Mouse (Mus musculus) embryonic facial prominence, embryonic 12.5 days (tissue): ENCODE results near the gene Psme3. TPM values are rescaled to one million over a fixed set of nuclear protein-coding genes. Genes with fewer than 3 reads are reported as not detected.

Experiments
- ATAC-seq: fragments of 200-750 bp; cut with Nextera tagmentation; 2 replicates; pipeline ENCODE4 v1.8.0; 2017; ENCODE audit not compliant: insufficient number of reproducible peaks, insufficient read depth, low FRiP score, low TSS enrichment
- H3K27ac ChIP-seq: fragments of 300-500 bp; sonication (generic); 2 replicates; pipeline ENCODE4 v1.5.1; 2016; ENCODE audit warnings: mild to moderate bottlenecking
- H3K27me3 ChIP-seq: fragments of 300-500 bp; sonication (generic); 2 replicates; pipeline ENCODE4 v1.6.1; 2016; ENCODE audit warnings: mild to moderate bottlenecking, moderate library complexity
- H3K36me3 ChIP-seq: fragments of 300-500 bp; sonication (generic); 2 replicates; pipeline ENCODE4 v1.6.1; 2016; ENCODE audit warnings: mild to moderate bottlenecking
- H3K4me1 ChIP-seq: fragments of 300-500 bp; sonication (generic); 2 replicates; pipeline ENCODE4 v1.6.1; 2016
- H3K4me2 ChIP-seq: fragments of 300-500 bp; sonication (generic); replicated peaks from 2 replicates; pipeline ENCODE4 v1.6.1; 2016; ENCODE audit warnings: mild to moderate bottlenecking, moderate library complexity
- H3K4me3 ChIP-seq: fragments of 300-500 bp; sonication (generic); 2 replicates; pipeline ENCODE4 v1.5.1; 2016; ENCODE audit warnings: mild to moderate bottlenecking
- H3K9ac ChIP-seq: fragments of 300-500 bp; sonication (generic); 2 replicates; pipeline ENCODE4 v1.6.1; 2016; ENCODE audit warnings: mild to moderate bottlenecking, moderate library complexity
- H3K9me3 ChIP-seq: fragments of 300-500 bp; sonication (generic); 2 replicates; pipeline ENCODE4 v1.6.1; 2016; ENCODE audit warnings: mild to moderate bottlenecking, moderate library complexity
- WGBS: fragments of 180-500 bp; shearing (Covaris S2); methylation state at CpG from one replicate; pipeline ENCODE4 v1.1.7; 2016; 5-methylcytosine and 5-hydroxymethylcytosine counted together
- microRNA-seq: library from miRNA; unstranded; fragments of <30 nt; microRNA quantifications from one replicate; pipeline ENCODE4, GENCODE M21; 2017
- polyA plus RNA-seq: library from polyadenylated mRNA; unstranded; fragments of >200 nt; fragmentation: Nextera tagmentation; extraction: Ambion mirVana; gene quantifications from 2 replicates; pipeline ENCODE4 v1.2.1, GENCODE M21; 2016

The Psme3 gene
- polyA plus RNA-seq, 1 experiment from 2014 or later: 172 TPM

DNA sequence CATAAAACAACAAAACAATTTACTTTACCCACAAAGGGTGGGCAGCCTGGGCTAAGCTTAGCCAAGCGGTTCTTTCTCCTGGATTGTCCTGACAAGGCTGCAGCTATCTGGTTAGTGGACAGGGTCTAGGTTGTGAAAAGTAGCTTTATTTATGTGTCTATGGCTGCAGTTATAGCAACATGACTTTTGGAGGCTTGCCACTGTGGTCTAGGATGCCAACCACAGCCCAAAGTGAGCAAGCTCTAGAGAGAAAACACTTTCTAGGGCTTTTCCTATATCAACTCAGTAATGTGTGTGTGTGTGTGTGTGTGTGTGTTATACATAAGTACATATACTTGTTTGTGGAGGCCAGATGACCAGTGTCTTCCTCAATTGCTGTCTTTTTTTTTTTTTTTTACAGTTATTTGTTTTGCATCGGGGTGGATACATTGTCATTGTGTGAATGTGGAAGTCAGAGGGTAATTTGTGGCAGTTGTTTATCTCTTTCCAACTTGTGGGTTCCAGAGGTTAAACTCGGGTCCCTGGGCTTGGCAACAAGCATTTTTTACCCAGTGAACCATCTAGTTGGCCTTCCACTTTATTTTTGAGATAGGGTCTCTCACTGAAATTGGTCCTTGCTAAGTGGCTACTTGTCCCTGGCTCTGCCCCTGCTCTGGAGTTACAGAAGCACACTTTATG is 41.6 kb downstream of the Psme3 start:
- Histone ChIP-seq H3K9me3 (no peaks in the 10 kb centered on the region), H3K36me3 (no peaks in the 10 kb centered on the region)
- 83% methylated on average over 3 of the region's 3 CpGs for WGBS

DNA sequence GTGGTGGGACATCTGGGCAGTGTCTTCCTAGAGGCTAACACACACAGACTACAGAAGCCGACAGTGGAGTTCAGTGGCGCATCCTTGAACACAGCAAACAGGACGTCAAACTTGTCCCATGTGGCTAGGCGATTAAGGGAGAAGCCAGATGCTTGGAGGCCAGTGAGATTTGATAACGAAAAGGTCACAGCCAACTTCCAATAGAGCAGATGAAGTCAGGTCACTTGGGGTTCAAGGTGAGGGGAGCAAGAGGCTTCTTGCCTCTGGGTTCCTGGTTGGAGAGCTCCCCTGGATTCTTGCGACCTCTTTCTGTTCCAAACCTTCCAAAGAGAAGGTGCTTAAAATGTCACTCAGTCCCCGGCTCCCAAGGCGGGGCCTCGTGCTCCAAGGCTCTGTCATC is 43.8 kb downstream of the Psme3 start:
- ATAC-seq: no peak
- Histone ChIP-seq H3K4me3 (no peak overlapping the region), H3K9ac (no peak overlapping the region), H3K27ac (no peak overlapping the region), H3K36me3 (no peaks in the 10 kb centered on the region), H3K4me1 (no peaks in the 10 kb centered on the region), H3K4me2 (no peak overlapping the region), H3K27me3 (no peaks in the 10 kb centered on the region), H3K9me3 (no peaks in the 10 kb centered on the region)
- WGBS: 69% methylated on average over 9 of the region's 9 CpGs

More for the DNA sequence above, 41.6 kb downstream of the Psme3 start:
- no peak for ATAC-seq
- H3K4me1 ChIP-seq: no peaks in the 10 kb centered on the region
- H3K9ac ChIP-seq: no peak overlapping the region
- no peak overlapping the region for H3K27ac ChIP-seq
- no peak overlapping the region for H3K4me3 ChIP-seq
- no peaks in the 10 kb centered on the region for H3K27me3 ChIP-seq
- no peak overlapping the region for H3K4me2 ChIP-seq

DNA sequence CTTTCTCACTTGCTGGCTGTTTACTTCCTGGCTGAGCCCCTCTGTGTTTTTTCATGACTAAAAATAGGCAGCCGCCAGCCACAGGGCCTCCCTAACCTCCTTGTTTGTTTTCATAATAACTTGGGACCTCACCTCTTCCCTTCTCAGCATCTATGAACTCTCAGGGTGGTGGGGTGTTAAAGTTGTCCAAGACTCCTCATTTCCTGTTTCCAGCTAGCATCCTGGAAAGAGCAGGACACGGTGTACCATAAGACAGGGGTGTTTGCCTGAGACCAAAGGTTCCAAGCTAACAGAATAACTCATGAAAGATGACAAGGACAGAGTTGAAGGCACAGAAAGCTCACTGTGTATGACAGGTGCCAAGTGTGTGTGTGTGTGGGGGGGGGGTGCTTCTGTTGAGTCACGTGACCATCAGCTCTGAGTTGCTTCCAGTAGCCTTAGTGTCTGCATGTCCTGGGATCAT is 44.7 kb downstream of the Psme3 start:
- Histone ChIP-seq H3K4me3 (no peak overlapping the region), H3K27ac (no peak overlapping the region), H3K9ac (no peak overlapping the region), H3K4me1 (no peaks in the 10 kb centered on the region), H3K4me2 (no peak overlapping the region), H3K9me3 (no peaks in the 10 kb centered on the region), H3K27me3 (no peaks in the 10 kb centered on the region), H3K36me3 (no peaks in the 10 kb centered on the region)
- WGBS: 47% methylated on average over 3 of the region's 3 CpGs
- ATAC-seq: no peak

DNA sequence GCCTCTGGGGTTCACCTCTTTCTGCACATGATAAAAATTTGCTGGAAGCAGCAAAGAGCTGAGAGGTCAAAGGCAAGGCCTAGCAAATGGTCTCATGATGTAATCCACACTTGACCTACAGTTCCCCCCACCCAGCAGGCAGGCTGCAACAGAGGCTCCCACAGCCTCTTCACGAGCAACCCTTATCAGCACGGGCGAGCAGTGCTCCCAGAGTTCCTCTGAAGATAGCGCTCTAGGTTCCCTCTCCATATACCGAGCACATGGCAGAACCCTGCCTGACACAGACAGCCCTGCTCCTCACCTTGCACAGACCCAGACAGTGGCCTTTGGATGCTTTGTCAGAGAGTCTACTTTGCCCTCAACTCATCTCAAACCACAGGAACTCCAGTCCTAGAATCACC is 48.5 kb downstream of the Psme3 start:
- no peaks in the 10 kb centered on the region for H3K27me3 ChIP-seq
- no peaks in the 10 kb centered on the region for H3K4me1 ChIP-seq
- no peak for ATAC-seq
- H3K36me3 ChIP-seq: no peaks in the 10 kb centered on the region
- H3K4me2 ChIP-seq: no peak overlapping the region
- no peak overlapping the region for H3K4me3 ChIP-seq
- H3K27ac ChIP-seq: no peak overlapping the region
- H3K9ac ChIP-seq: no peak overlapping the region
- H3K9me3 ChIP-seq: no peaks in the 10 kb centered on the region
- WGBS: 79% methylated on average over 5 of the region's 5 CpGs

DNA sequence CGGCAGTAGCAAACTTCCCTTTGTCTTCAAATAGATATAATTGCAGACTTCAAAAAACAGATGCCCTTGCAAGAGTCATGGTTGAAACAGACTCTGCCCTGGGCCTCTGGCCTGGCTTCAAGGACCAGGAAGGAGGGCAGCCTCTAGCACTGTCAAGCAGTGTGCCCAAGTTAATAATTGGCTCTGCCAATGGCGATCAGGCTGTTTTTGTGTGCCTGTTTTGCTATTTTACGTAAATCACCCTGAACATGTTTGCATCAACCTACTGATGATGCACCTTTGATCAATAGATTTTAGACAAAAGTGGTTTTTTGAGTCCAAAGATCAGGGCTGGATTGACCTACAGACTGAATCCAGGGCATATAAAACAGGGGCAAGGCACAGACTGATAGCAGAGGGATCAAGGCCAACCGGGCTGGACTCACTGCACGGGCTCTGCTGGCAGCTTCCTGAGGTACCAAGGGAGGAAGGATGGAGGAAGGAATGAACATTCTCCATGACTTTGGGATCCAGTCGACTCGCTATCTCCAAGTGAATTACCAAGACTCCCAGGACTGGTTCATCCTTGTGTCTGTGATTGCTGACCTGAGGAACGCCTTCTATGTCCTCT is 51.4 kb downstream of the Psme3 start, which contains the start of gene G6pc:
TSS of gene G6pc (plus strand) at position 236 of the 610 bp plus-strand sequence.
- Histone ChIP-seq H3K4me3 (no peak within 1 kb of the TSS), H3K4me2 (no peak within 1 kb of the TSS), H3K36me3 (no peaks in the 10 kb centered on the region), H3K4me1 (no peaks in the 10 kb centered on the region), H3K27me3 (no peaks in the 10 kb centered on the region), H3K27ac (no peak within 1 kb of the TSS), H3K9me3 (no peaks in the 10 kb centered on the region), H3K9ac (no peak within 1 kb of the TSS)
- 86% methylated on average over 8 of the region's 8 CpGs for WGBS
- ATAC-seq: no peak

DNA sequence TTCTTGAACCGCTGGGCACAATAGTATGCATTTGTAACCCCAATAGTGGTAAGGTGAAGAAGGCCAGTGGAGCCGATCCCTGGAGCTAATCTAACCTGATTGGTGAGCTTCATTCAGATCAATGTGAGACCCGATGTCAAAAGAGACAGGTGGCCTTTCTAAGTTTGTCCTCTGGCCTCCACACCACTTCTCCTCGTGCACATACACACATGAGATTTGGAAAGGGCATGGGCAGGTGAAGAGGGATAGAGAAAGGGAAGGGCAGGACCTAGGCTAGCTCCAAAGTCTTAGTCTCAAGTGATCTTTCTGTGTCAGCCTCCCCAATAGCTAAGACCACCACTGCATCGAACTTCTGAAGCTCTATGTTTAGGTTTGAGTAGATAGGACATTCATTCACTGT is 54.1 kb downstream of the Psme3 start:
- ATAC-seq: no peak
- WGBS: 71% methylated on average over 5 of the region's 5 CpGs
- H3K4me1 ChIP-seq: no peaks in the 10 kb centered on the region

More for the DNA sequence above, 54.1 kb downstream of the Psme3 start:
- Histone ChIP-seq H3K4me3 (no peak overlapping the region), H3K9me3 (no peaks in the 10 kb centered on the region), H3K27me3 (no peaks in the 10 kb centered on the region), H3K36me3 (no peaks in the 10 kb centered on the region), H3K4me2 (no peak overlapping the region), H3K9ac (no peak overlapping the region), H3K27ac (no peak overlapping the region)

Small RNAs within 50 kb of the gene (microRNA-seq; reads per million reads assigned to microRNA genes)
- gene Gm25593: not detected

Other genes with a start within 250 kb of the Psme3 start
- gene Naglu, start 246.2 kb upstream of the Psme3 start, polyA plus RNA-seq: 9.4 and 9.5 TPM in 2 replicates
- gene Hsd17b1, start 237.8 kb upstream of the Psme3 start, polyA plus RNA-seq: 0.15 TPM in 1 of 2 replicates, not detected in the other
- 43.4 and 45.6 TPM in 2 replicates for gene Coasy, start 233.6 kb upstream of the Psme3 start, polyA plus RNA-seq
- 37.8 and 42.8 TPM in 2 replicates for gene Mlx, start 228.9 kb upstream of the Psme3 start, polyA plus RNA-seq
- 45.7 and 46.0 TPM in 2 replicates for gene Psmc3ip, start 220.8 kb upstream of the Psme3 start, polyA plus RNA-seq
- 17.0 and 18.6 TPM in 2 replicates for gene Retreg3, start 196.3 kb upstream of the Psme3 start, polyA plus RNA-seq
- gene Tubg1, start 196.3 kb upstream of the Psme3 start, polyA plus RNA-seq: 81.7 and 83.6 TPM in 2 replicates
- gene Tubg2, start 160.3 kb upstream of the Psme3 start, polyA plus RNA-seq: 9.4 and 10.8 TPM in 2 replicates
- 0.50 and 0.60 TPM in 2 replicates for gene Cntnap1, start 145.7 kb upstream of the Psme3 start, polyA plus RNA-seq
- 10.3 and 11.9 TPM in 2 replicates for gene Plekhh3, start 144.9 kb upstream of the Psme3 start, polyA plus RNA-seq
- 0.13 and 0.24 TPM in 2 replicates for gene Ccr10, start 140.8 kb upstream of the Psme3 start, polyA plus RNA-seq
- 15.6 and 17.3 TPM in 2 replicates for gene Ezh1, start 89.8 kb upstream of the Psme3 start, polyA plus RNA-seq
- gene Ramp2, start 70.2 kb upstream of the Psme3 start, polyA plus RNA-seq: 80.2 and 86.9 TPM in 2 replicates
- gene Vps25, start 62.5 kb upstream of the Psme3 start, polyA plus RNA-seq: 93.6 and 99.3 TPM in 2 replicates
- gene Wnk4, start 55.6 kb upstream of the Psme3 start, polyA plus RNA-seq: 7.7 and 8.0 TPM in 2 replicates
- 1.4 and 2.0 TPM in 2 replicates for gene Cntd1, start 37.2 kb upstream of the Psme3 start, polyA plus RNA-seq
- 201 and 209 TPM in 2 replicates for gene Coa3, start 37.1 kb upstream of the Psme3 start, polyA plus RNA-seq
- 131 and 137 TPM in 2 replicates for gene Becn1, start 13.9 kb upstream of the Psme3 start, polyA plus RNA-seq
- 1.8 and 2.4 TPM in 2 replicates for gene Aoc2, start 8.8 kb downstream of the Psme3 start, polyA plus RNA-seq
- 0.04 TPM in 1 of 2 replicates, not detected in the other for gene Aoc3, start 14.4 kb downstream of the Psme3 start, polyA plus RNA-seq
- not detected in 2 replicates for gene G6pc, start 51.3 kb downstream of the Psme3 start, polyA plus RNA-seq
- gene Aarsd1, start 101.4 kb downstream of the Psme3 start, polyA plus RNA-seq: 86.3 and 86.5 TPM in 2 replicates
- 9.6 and 9.9 TPM in 2 replicates for gene Gm27029, start 108.6 kb downstream of the Psme3 start, polyA plus RNA-seq
- gene Rundc1, start 108.9 kb downstream of the Psme3 start, polyA plus RNA-seq: 22.5 and 23.0 TPM in 2 replicates
- gene Ptges3l, start 109.1 kb downstream of the Psme3 start, polyA plus RNA-seq: 7.4 and 9.1 TPM in 2 replicates
- 361 and 382 TPM in 2 replicates for gene Rpl27, start 126.1 kb downstream of the Psme3 start, polyA plus RNA-seq
- gene Ifi35, start 132.2 kb downstream of the Psme3 start, polyA plus RNA-seq: 5.9 and 6.1 TPM in 2 replicates
- gene Rnd2, start 148.8 kb downstream of the Psme3 start, polyA plus RNA-seq: 15.2 and 17.2 TPM in 2 replicates
- 32.2 and 35.4 TPM in 2 replicates for gene Vat1, start 150.0 kb downstream of the Psme3 start, polyA plus RNA-seq
- gene Brca1, start 235.7 kb downstream of the Psme3 start, polyA plus RNA-seq: 16.6 and 19.3 TPM in 2 replicates
- 80.8 and 85.0 TPM in 2 replicates for gene Nbr1, start 235.9 kb downstream of the Psme3 start, polyA plus RNA-seq